Mouse (Mus musculus): ENCODE measurements around the gene Uvssa. TPM values are rescaled to one million over a fixed set of nuclear protein-coding genes. Genes with fewer than 3 reads are reported as not detected.

Uvssa gene
- polyA plus RNA-seq, 1 experiment from 2014 or later, result 11.1 TPM

DNA sequence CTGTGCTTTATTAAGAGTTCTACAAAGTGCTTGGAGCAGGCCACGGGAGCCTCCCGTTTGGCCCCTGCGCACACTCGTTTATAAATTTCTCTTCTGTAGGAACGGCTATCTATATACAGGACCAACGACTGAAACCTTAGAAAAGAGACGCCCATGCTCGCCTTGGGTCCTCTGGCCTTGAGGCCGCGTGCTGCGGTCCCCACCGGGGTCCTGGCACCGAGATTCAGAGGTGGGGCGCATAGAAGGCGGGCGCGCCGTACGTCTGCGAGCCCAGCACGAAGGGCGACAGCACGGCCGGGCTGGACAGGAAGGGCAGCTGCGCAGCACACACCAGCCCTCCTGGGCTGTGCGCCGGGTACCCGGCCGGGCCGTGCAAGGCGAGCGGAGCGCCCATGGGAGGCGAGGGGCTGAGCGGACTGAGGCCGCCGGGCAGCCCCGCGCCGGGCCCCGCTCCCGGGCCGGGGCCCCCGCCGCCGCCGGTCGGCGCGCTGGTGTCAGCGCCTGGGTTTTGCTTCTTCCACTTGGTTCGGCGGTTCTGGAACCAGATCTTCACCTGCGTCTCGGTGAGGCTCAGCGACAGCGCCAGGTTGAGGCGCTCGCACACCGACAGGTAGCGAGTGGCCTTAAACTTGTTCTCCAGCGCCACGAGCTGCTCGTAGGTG lies 52.3 kb downstream of the Uvssa start:
- ATAC-seq (ENCODE audit: insufficient number of reproducible peaks, insufficient read depth, low FRiP score, low TSS enrichment, low read depth), result no peak

DNA sequence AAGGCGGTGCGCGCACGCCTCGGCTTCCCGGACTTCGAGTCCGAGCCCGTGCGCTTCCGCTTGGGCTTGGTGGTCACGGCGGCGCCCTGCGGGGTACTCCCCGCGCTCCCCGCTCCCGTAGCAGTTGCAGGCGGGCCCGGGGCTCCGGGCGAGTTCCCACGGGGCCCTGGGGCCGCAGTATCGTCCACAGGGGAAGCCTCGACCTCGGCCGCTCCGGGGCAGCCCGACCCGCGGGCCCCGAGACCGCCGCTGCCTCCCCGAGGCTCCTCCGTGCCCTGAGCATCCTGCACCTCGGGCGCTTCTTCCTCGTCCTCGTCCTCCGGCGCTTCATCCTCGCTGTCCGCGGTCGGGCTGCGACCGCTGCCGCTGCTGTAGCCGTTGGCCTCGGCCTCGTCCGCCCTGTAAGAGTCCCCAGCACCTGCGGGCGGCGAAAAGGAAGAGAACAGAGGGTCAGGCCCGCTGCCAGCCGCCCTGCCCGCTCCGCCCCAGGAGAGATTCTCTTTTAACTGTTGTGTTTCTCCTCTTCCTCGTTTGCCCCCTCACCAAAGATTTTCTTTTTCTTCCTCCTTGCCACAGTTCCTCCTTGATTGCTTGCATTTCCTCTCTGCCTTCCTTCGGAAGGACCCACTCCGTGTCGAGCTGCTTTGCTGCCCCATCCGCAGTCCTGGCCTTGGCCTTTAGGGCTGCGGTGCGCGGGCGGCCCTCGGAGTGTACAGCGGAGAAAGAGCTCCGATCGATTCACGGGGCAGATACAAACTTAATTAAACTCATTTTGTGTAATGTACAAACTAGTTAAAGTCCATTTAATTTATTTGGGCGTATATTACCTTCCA lies 53.0 kb downstream of the Uvssa start:
- peaks cover 33% of the 10 kb centered on the region for H3K4me1 ChIP-seq (replicated peaks)
- under 1% methylated on average over 77 of the region's 77 CpGs for WGBS

More for the DNA sequence above, 52.3 kb downstream of the Uvssa start:
- H3K4me1 ChIP-seq (replicated peaks), result peaks cover 33% of the 10 kb centered on the region
- H3K36me3 ChIP-seq, result no peaks in the 10 kb centered on the region
- H3K27me3 ChIP-seq, result peaks cover 98% of the 10 kb centered on the region
- WGBS, result 2% methylated on average over 45 of the region's 64 CpGs
- no peaks in the 10 kb centered on the region for H3K9me3 ChIP-seq
- no peak overlapping the region for H3K27ac ChIP-seq
- peak overlapping the region; percentile 34 for H3K4me3 ChIP-seq (replicated peaks)
- peak overlapping the region; percentile 51 for H3K4me2 ChIP-seq
- H3K9ac ChIP-seq (replicated peaks), result peak overlapping the region; percentile 31; the same call in 1 of the 2 replicates

DNA sequence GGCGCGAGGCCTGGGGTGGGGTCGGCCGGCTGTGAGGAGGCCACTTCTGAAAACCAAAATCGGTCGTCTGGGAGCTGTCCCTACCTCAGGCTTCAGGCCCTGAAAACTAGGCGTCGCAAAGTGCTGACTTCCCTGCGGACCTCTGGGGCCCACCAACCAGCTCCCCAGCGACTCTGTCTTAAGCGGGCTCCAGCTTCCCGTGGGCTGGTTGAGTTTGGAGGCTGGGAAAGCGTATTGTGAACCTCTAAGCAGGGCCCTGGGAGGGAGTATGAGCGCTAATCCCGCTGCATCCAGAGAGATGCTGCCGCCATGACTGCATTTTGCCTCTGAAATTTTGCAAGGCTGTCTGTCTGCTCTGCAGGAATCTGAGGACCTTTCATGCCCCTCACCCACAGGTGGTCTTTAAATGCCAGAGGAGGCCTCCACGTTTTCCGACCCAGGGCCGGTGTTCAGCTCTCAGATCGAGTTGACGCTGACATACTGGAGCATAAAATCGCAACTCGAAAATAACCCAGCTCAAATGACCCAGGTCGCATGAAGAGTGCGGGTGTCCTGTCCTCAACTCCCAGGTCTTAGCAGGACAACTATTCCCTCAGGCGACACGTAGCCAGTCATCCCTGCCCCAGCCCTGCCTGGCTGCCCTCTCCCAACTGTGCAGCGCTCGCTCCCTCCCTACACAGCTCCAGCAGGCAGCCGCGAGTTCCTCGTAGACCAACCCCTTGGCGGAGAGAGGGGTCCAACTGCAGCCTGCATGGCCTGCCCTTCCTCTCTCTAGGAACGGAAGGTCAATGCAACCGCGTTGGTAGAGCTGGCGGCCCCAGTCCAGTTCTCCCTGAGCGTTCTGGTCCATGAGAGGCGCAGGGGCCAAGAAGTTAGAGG lies 53.9 kb downstream of the Uvssa start:
- WGBS, result 1% methylated on average over 39 of the region's 39 CpGs
- no peak for ATAC-seq (ENCODE audit: insufficient number of reproducible peaks, insufficient read depth, low FRiP score, low TSS enrichment, low read depth)
- H3K27me3 ChIP-seq, result peaks cover 100% of the 10 kb centered on the region
- no peak overlapping the region for H3K9ac ChIP-seq (replicated peaks)
- peaks cover 33% of the 10 kb centered on the region for H3K4me1 ChIP-seq (replicated peaks)
- no peaks in the 10 kb centered on the region for H3K36me3 ChIP-seq
- H3K9me3 ChIP-seq, result no peaks in the 10 kb centered on the region
- H3K27ac ChIP-seq, result no peak overlapping the region
- H3K4me2 ChIP-seq, result no peak overlapping the region; the same call in 1 of the 2 replicates
- H3K4me3 ChIP-seq (replicated peaks), result peak overlapping the region; percentile 19

More for the DNA sequence above, 53.0 kb downstream of the Uvssa start:
- H3K36me3 ChIP-seq, result no peaks in the 10 kb centered on the region
- H3K9ac ChIP-seq (replicated peaks), result peak overlapping the region; percentile 31; the same call in 1 of the 2 replicates
- peak overlapping the region; percentile 34 for H3K4me3 ChIP-seq (replicated peaks)
- H3K9me3 ChIP-seq, result no peaks in the 10 kb centered on the region
- H3K27me3 ChIP-seq, result peaks cover 100% of the 10 kb centered on the region
- ATAC-seq (ENCODE audit: insufficient number of reproducible peaks, insufficient read depth, low FRiP score, low TSS enrichment, low read depth), result no peak
- H3K27ac ChIP-seq, result no peak overlapping the region
- H3K4me2 ChIP-seq, result peak overlapping the region; percentile 51

DNA sequence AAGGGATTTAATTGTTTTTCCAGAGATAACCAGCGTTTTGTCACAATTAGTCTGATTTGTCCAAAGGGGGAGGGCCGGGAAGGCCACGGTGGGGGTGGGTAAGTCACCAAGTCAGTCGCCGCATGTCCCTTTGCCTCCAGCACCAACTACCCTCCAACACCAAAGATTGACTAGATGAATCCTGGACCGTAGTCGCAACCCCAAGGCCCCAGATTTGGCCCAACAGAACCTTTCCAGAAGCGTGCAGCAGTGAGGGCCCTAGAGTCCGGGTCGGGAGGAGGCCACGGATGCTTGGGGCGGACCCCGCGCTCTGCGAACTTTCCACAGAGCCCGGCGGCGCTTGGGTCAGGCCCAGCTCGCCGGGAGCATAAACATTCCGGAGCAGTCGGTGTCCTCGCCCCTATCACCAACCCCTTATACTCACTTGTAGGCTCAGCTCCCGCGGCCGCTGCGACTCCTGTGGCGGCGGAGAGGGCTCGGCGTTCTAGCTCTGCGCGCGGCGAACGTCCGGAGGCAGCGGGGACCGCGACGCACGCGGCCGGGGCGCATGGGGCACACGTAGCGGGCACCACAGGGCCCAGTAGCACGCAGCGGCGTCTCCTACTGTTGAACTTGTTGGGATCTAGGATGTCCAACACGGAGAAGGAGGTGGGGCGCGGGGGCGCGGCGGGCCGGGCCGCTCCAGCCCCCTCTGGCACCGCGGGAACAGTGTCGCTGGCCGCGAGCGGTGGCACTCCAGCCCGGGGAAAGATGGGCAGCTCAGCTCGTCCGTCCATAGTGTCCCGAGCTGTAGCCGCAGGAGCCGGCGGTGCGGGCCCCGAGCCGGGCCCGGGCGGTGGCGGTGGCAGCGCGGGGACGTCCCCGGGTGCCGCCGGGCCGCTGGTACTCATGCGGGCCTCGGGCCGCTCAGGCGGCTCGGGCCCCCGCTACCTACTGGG lies 55.1 kb downstream of the Uvssa start, which contains the start of gene Nkx1-1:
Gene Nkx1-1 (minus strand): TSS at position 776 of the 938 bp plus-strand sequence.
- Histone ChIP-seq H3K27ac (no peak within 1 kb of the TSS), H3K4me1 (replicated peaks) (peaks cover 33% of the 10 kb centered on the region), H3K4me3 (replicated peaks) (peak within 1 kb of the TSS; percentile 31), H3K9ac (replicated peaks) (0 out of 2 replicates have a peak within 1 kb of the TSS, but pooled peaks have one; percentile 27), H3K9me3 (no peaks in the 10 kb centered on the region), H3K27me3 (peaks cover 99% of the 10 kb centered on the region), H3K36me3 (no peaks in the 10 kb centered on the region), H3K4me2 (peak within 1 kb of the TSS; percentile 48)
- ATAC-seq (ENCODE audit: insufficient number of reproducible peaks, insufficient read depth, low FRiP score, low TSS enrichment, low read depth), result no peak
- under 1% methylated on average over 89 of the region's 90 CpGs for WGBS

DNA sequence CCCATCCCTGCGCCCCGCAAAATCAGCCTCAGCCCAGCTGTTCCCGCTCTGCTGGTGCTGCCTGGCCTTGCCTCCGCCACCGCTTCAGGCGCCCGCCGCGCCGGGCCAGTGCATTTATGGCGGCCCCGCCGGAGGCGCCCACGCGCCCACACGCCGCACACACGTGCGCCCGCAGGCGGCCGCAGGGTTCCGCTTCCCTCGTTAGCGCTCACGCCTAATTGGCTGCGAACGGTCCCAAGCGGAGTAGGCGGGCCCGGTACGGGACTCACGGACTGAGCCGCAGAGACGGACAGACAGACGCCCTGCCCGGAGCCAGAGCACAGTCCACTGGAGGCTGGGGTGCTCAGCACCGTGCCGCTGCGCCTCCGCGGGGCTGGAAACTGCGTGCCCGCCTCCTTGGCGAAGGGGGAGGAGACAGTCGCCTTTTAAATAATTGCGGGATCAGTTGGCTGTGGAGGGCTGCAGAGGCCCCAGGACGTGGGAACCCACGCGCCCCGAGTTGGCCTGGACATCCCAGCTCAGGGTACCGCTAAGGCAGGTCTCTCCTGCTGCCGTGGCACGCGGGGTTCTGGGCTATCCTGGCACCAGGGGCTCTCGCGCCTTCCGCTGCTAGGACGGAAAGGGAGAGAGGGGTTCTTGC lies 55.9 kb downstream of the Uvssa start:
- Histone ChIP-seq H3K4me3 (replicated peaks) (peak overlapping the region; percentile 31), H3K4me2 (peak overlapping the region; percentile 48), H3K4me1 (replicated peaks) (peaks cover 33% of the 10 kb centered on the region), H3K9ac (replicated peaks) (0 out of 2 replicates have a peak overlapping the region, but pooled peaks have one; percentile 27), H3K27me3 (peaks cover 99% of the 10 kb centered on the region), H3K36me3 (no peaks in the 10 kb centered on the region), H3K9me3 (no peaks in the 10 kb centered on the region), H3K27ac (no peak overlapping the region)
- under 1% methylated on average over 60 of the region's 60 CpGs for WGBS
- ATAC-seq (ENCODE audit: insufficient number of reproducible peaks, insufficient read depth, low FRiP score, low TSS enrichment, low read depth), result no peak

DNA sequence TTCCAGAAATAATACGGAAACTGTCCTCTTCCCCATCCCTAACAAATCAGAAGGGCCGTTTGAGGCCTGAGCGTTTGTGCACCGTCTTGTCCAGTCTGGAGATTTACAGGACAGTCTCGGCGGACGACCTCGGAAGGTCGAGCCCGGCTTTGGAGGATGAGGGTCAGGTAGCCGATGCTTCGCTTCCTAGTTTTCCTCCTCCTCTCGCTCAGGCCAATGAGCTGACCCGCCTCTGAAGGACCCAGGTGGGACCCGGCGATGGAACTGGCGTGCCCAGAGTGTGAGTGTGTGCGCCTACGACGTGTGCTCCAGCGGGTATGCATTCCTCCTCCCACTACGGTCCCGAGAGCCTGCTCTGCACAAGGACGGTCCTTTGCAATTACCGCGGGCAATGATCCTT lies 56.8 kb downstream of the Uvssa start:
- no peaks in the 10 kb centered on the region for H3K9me3 ChIP-seq
- H3K27ac ChIP-seq, result no peak overlapping the region
- ATAC-seq (ENCODE audit: insufficient number of reproducible peaks, insufficient read depth, low FRiP score, low TSS enrichment, low read depth), result no peak
- H3K36me3 ChIP-seq, result no peaks in the 10 kb centered on the region
- H3K27me3 ChIP-seq, result peaks cover 97% of the 10 kb centered on the region
- peaks cover 33% of the 10 kb centered on the region for H3K4me1 ChIP-seq (replicated peaks)
- no peak overlapping the region for H3K4me3 ChIP-seq (replicated peaks)
- WGBS, result under 1% methylated on average over 26 of the region's 26 CpGs
- H3K9ac ChIP-seq (replicated peaks), result no peak overlapping the region
- no peak overlapping the region for H3K4me2 ChIP-seq

DNA sequence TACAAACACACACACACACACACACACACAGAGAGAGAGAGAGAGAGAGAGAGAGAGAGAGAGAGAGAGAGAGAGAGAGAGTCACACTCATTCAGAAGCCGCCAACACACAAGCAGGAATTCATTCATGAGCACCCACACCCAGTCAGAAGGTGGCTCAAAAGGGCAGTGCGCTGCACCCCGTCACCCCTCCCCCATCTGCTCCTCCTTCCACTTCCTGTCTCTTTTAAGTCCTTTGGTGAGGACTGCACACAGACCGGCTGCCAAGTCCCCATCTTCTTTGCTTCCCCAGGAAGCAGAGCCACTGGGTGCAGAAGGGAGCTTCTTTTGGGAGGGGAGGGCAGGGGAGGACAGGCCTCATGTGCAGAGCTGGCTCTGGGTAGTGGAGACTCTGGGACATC lies 57.6 kb downstream of the Uvssa start:
- H3K9me3 ChIP-seq, result no peaks in the 10 kb centered on the region
- 0% methylated on average over 4 of the region's 4 CpGs for WGBS
- no peak overlapping the region for H3K27ac ChIP-seq
- peaks cover 97% of the 10 kb centered on the region for H3K27me3 ChIP-seq
- H3K4me1 ChIP-seq (replicated peaks), result peaks cover 25% of the 10 kb centered on the region
- no peak for ATAC-seq (ENCODE audit: insufficient number of reproducible peaks, insufficient read depth, low FRiP score, low TSS enrichment, low read depth)
- no peaks in the 10 kb centered on the region for H3K36me3 ChIP-seq
- H3K4me2 ChIP-seq, result no peak overlapping the region
- no peak overlapping the region for H3K9ac ChIP-seq (replicated peaks)
- H3K4me3 ChIP-seq (replicated peaks), result no peak overlapping the region

DNA sequence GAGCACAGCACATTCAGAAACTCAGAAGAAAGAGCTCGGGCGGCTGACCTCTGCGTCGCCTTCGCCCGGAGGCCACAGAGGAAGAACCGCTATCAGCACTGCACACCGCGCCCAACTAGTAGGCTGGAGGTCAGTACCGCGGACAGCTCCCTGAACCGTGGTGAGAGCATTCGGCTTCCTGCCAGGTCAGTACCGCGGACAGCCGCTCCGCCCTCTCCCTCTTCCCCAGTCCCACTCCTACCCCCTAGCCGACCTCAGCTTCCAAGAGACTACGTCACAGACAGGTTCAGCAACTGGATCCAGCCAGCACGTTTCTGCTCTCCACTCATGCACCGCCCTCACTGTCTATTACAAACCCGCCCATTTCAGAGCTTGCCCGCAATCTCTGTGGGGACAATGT lies 59.9 kb downstream of the Uvssa start:
- Histone ChIP-seq H3K4me1 (replicated peaks) (peaks cover 20% of the 10 kb centered on the region), H3K9ac (replicated peaks) (no peak overlapping the region), H3K27ac (no peak overlapping the region), H3K9me3 (no peaks in the 10 kb centered on the region), H3K4me2 (no peak overlapping the region), H3K36me3 (no peaks in the 10 kb centered on the region), H3K27me3 (peaks cover 96% of the 10 kb centered on the region), H3K4me3 (replicated peaks) (no peak overlapping the region)
- ATAC-seq (ENCODE audit: insufficient number of reproducible peaks, insufficient read depth, low FRiP score, low TSS enrichment, low read depth), result peak; percentile 79
- 4% methylated on average over 23 of the region's 23 CpGs for WGBS

DNA sequence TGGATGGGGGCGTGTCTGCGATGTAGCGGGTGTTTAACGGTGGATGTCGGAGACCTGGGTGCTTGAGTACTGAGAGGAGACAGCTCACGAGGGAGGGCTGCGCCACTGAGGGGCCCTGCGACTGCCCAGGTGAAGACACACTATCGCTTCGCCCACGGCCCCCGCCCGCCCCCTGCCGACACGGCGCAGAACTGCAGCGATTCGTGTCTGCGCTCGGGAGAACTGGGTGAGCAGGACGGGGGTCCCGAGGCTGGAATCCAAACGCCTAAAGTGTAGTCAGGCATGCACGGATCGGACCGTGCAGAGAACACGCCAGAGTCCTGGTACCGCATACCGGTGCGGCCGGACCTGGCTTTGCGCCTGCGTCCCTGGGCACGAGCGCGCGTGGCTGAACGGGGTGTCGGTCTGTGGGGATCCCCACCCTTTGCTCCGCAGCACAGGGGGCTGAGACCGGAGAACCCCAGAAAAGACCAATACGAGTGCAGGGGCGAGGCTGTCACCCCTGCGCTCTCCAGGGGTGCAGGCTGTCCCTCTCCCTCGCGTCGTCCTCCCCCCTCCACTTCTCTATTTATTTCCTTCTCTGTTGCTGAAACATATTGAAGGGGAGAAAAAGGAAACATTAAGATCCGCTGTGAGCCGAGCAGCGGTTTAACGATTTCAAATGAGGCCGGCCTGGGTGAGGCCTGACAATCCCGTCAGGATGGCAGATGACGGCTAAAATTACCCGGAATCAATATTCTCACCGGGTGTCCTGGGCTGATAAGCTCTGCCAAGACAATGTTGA lies 64.8 kb downstream of the Uvssa start:
- no peak for ATAC-seq (ENCODE audit: insufficient number of reproducible peaks, insufficient read depth, low FRiP score, low TSS enrichment, low read depth)
- H3K4me3 ChIP-seq (replicated peaks), result peak overlapping the region; percentile 32
- H3K4me1 ChIP-seq (replicated peaks), result peaks cover 6% of the 10 kb centered on the region
- H3K27me3 ChIP-seq, result peaks cover 80% of the 10 kb centered on the region
- no peak overlapping the region for H3K27ac ChIP-seq
- H3K9me3 ChIP-seq, result no peaks in the 10 kb centered on the region
- H3K36me3 ChIP-seq, result no peaks in the 10 kb centered on the region
- no peak overlapping the region; the same call in 1 of the 2 replicates for H3K9ac ChIP-seq (replicated peaks)
- WGBS, result 7% methylated on average over 56 of the region's 56 CpGs
- peak overlapping the region; percentile 55 for H3K4me2 ChIP-seq

Data from limb, embryonic 12.5 days (tissue).